Mouse (Mus musculus) spleen, postnatal 14 days (tissue): ENCODE data around the gene Bad.
A peak's percentile ranks its signal among the peaks of the same experiment; 100 is the strongest.

ENCODE experiments used
- DNase-seq, 2 experiments: peaks; one replicate each; pipeline ENCODE4 v3.0.0; 2021 to 2022; ENCODE audit warnings: low spot score in 2 of 2

The Bad gene

DNA sequence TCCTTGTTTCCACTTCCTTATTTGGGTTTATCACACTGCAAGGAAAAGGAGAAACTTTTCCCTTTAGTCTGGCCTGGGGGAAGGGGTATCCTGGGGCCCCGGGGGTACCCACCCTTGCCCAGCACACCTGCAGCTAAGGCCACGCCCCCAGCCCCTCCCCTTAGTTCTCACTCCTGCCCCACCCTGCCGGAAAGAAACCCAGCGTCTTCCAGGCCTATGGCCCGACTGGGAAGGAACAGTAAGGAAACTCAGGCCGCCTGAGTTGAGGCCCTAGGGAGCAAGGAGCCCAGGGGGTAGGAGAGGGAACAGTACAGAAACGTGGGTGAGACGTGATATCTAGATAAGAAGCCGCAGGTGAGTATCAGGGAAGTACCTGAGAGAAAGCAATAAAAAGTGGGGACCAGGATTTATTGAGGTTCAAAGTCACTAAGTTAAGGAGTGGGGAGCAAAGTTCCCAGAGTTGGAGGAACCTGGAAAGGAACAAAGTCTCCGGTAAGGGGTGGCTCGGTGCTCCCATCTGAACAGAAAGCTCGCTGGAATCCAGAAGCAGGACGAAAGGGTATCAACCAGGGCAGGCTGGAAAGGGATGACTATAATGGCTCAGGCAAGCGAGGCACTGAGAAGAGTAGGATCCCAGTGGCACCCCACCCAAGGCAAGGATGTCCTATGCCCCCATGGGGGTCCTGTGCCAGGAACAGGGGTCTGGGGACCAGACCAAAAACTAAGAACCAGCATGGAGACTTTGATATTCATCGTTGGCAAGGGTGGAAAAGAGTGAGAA, 27.0 kb downstream of the Bad start:
- DNase-seq: no peak

- DNase-seq: no peak
Measured at GRCm38 (mm10) chr19:6969291-6969664, 27.6 kb downstream of the Bad start.

GRCm38 (mm10) chr19:6969665-6970381, 28.2 kb downstream of the Bad start:
- DNase-seq: peak; percentile 54 to 68

GRCm38 (mm10) chr19:6970460-6971085, 28.9 kb downstream of the Bad start:
- DNase-seq: no peak

DNA sequence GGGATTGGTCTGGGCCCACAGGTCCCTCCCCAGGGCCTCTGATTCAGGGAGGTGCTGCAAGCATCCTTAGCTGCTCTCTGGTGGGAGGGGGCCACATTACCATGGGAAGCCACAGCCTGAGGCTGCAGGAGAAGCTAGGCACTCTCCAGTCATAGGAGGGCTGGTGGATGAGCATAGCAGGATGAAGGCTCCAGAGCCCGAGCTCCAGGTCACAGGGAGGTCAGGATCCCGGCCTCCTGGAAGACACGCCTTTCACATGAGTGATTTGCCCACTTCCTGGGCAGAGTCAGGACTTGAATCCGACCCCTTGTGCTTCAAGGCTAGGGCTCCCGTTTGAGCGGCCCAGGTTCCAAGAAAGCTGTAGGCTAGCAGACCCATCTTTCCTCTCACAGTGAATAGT, 30.0 kb downstream of the Bad start:
- DNase-seq: no peak

DNA sequence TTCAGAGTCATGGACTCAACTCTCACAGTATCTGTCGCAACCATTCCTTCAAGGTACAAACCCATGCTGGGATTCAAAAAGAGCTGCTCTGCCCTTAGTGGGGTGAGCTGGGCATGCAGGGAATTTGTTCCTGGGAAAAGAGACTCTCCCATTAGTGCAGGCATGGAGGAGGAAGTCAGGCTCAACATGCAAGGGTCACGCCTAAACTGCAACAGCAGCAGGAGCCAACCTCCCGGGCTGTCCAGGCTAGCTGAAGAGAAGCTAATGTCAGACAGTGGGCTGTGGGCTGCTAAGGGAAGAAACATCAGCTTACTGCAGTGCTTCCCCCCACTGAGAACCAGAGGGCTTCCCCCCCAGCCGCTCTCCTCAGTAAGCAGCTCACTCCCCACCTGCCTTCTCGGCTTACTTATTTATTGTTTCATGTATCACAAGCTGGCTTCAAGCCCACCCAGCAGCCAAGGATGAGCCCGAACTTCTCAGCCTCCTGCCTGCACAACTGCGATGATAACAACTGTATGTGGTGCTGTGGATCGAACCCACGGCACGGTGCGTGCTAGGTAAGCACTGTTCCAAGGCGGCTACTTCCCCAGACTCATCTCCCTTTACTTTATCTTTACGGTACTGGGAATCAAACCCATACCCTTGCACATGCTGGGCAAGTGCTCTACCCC, 30.7 kb downstream of the Bad start:
- no peak for DNase-seq

DNA sequence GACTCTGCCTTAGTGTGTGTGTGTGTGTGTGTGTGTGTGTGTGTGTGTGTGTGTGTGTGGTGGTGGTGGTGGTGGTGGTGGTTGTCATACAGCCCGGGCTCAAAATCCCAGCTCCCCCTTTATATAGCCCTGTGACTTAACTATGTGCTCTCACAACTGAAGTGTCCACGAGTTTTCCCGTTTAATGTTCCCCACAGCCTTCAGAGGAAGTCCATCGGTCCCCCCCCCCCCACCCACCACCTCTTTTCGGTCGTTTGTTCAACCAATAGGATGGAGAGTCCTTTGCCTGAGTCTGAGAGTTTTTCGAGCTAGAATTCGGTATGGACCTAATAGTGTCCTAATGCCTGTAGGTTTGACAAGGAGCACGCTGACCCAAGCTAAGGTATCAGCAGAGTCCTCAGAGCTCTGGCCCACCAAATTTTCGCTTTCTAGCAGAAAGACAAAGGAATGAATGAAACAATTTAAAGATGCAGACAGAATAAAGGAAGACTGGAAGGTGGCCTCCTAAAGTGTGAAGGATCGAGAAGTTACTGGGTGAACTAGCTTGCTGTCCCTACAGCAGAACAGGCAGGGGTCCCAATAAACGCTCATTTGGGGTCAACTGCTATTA, 32.0 kb downstream of the Bad start:
- DNase-seq: no peak

DNA sequence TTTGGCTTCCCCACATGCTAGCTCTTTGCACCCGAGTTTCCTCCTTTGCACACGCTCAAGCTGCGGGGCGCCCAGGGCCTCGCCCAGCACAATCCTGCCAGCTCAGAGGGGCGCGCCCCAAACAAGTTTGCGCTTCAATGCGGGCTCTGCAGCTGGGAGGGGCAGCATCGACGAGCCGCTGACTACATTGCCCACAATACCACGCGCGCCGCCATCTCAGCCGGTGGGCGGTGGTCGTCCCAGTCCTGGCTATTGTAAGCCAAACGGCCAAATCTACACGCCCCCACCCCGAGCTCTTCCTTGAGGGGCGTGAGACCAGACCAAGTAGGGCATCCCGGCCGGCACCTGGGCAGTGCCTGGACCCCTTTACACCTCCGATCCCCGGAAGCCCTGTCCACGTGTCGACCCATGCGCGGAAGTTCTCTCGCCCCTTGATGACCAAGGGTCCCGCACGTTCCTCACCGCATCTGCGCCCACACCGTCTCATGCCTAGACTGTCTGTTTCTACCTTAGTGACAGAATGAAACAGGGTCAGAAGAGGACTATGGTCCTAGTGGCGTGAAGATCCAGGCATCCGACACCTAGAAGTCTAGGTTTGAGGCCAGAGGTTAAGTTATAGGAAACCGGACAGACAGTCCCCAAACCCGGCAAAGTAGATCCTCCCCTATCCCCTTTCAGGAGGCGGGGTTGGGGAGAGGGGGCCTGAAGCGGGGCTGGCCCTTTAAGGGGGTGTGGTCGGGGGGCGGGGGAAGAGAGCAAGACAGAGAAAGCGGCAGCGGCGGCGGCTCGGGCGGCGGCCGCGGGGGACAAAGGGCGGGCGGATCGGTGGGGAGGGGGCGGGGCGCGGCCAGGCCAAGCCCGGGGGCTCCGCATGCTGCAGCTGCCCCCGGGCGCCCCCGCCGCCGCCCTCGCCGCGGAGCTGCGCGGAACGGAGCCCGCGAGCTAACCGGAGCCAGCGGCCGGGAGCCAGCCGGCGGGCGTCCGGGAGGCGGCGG, 32.8 kb downstream of the Bad start, which contains the start of gene Ppp1r14b:
TSS of gene Ppp1r14b (plus strand) at position 758 of the 995 bp plus-strand sequence.
- peak; percentile 53 to 69 for DNase-seq

- DNase-seq: no peak
Measured at GRCm38 (mm10) chr19:6975537-6976521, 34.2 kb downstream of the Bad start, which contains the start of gene Plcb3. Gene Plcb3 (minus strand): TSS chr19:6976470.

DNA sequence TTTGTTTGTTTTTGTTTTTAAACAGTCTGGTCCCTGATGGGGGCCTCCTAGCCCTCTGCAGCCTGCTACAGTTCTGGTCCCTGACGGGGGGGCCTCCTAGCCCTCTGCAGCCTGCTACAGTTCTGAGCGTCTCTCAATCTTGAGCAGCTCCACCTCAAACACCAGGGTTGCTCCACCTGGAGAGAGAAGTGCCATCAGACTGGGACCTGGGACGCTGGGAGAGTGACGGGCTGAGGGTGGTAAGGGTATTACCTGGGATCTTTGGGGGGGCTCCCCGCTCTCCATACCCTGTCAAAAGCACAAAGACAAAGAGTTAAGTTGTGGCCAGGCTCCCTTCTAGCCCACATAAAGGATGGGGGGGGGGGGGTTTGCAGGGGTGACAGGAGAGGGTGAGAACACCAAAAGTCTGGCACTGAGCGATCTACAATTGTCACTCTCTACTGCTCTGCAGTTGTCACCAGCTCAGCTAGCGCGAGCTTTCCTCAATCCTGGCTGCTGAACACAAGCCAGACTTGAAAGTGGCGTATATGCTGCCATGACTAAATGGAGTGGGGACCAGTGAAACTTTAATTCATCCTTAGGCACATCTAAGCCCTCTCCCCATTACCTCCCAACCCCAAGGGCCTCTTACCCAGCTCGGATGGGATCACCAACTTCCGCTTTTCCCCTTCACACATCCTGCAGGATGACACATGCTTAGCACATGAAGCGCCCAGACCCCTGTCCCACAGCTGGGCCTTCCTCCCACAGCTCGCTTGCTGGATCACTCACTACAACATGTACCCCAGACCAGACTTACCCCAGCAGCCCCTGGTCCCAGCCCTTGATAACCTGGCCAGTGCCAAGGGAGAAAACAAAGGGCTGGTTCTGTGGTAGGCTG, 36.3 kb downstream of the Bad start:
- no peak for DNase-seq

DNA sequence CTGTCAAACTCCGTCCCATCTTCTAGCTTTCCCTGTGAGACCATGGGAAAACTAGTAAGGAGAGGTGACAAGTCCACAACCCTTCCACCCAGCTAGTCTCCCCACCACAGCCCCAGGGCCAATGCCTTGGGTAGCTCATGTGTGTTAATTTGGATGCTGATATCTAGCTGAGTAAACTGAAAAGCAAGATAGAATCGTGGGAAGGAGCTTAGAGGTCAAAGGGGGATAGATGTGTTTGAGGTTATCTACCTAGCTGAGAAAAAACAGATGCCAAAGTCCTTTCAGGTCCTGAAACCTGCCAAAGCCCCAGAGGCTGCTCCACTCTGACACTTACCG, 36.9 kb downstream of the Bad start:
- DNase-seq: no peak

DNA sequence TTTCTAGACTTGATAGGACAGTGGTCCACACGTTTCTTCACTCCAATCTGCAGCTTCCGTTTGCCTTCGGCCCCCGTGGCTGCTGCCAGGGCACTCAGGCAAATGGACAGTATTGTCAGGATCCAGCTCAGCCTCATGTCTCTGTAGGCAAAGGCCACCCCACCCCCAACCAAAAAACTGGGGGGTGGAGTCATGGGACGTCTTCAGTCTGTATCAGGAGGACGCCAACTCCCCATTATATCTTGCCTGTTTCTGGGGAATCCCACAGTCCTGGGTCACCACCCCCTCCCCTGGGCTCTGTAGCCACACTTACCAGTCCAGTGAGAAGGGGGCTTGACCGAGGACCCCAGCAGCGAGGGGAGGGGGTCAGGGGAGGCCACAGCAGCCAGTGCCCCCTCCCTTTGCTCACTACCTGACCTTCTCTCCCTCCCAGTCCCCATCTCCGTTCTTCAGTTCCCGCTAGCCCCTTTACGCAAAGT, 37.4 kb downstream of the Bad start:
- no peak for DNase-seq

- peak; percentile 99 for DNase-seq
Measured at GRCm38 (mm10) chr19:6979486-6980380, 38.1 kb downstream of the Bad start.

DNA sequence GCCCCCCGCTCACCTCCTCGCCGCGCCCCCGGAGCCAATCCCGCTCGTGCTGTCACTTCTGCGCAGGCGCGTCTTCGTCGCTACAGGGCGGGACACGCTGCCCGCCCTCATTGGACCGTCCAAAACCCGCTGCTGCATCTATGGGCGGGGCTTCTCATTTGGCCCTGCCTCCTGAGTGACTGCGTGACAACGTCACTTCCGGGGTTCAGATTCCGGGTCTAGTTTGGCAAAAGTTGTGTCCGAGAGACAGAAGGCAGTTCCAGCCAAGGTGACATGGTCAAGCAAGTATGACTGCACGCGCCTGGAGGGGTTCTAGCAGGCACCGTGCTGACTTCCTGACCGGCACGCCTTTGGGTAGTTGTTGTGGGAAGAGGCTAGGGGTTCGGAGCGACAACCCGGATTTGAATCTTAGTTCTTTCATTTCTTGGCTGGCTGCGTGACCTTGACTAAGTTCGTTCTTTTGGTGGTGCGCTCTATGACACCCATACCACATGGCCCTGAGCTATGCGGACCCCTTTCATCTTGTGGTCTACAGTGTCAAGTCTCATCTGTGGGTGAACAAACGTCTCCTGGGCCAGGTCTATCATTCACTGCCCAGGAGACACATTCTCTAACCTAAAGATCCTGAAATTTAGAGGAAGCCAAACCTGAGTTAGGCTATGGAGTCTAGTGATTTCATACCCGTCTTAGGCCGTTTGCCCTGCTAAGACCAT, 38.9 kb downstream of the Bad start, which contains the start of gene Fkbp2:
TSS of gene Fkbp2 (minus strand) at position 121 of the 713 bp plus-strand sequence.
- peak; percentile 94 to 98 for DNase-seq

GRCm38 (mm10) chr19:6981465-6981864, 39.8 kb downstream of the Bad start:
- DNase-seq: no peak

- no peak for DNase-seq
Measured at GRCm38 (mm10) chr19:6983621-6984020, 42.0 kb downstream of the Bad start.
